Mouse (Mus musculus): ENCODE data around the gene Ece1. TPM values are rescaled to one million over a fixed set of nuclear protein-coding genes. Genes with fewer than 3 reads are reported as not detected.
"Not testable (repeated sequence)": the region's sequence is repeated elsewhere in the genome, so short reads cannot be mapped to it uniquely, and the experiment has no call there.

The Ece1 gene
- polyA plus RNA-seq, 1 experiment from 2014 or later: 77.4 TPM

GRCm38 (mm10) chr4:137830380-137830779, 31.7 kb upstream of the Ece1 start:
- no peak for ATAC-seq (ENCODE audit: extremely low read depth, insufficient number of reproducible peaks, low FRiP score, low TSS enrichment)
- 10% methylated on average over 6 of the region's 6 CpGs for WGBS
- no peak overlapping the region for H3K9ac ChIP-seq
- H3K4me1 ChIP-seq: no peaks in the 10 kb centered on the region
- H3K27me3 ChIP-seq (replicated peaks): peaks cover 50% of the 10 kb centered on the region
- no peak overlapping the region for H3K4me2 ChIP-seq
- H3K36me3 ChIP-seq: no peaks in the 10 kb centered on the region
- no peaks in the 10 kb centered on the region for H3K9me3 ChIP-seq
- H3K4me3 ChIP-seq: no peak overlapping the region
- no peak overlapping the region for H3K27ac ChIP-seq (replicated peaks)

GRCm38 (mm10) chr4:137831598-137831997, 30.4 kb upstream of the Ece1 start:
- peaks cover 54% of the 10 kb centered on the region for H3K27me3 ChIP-seq (replicated peaks)
- no peaks in the 10 kb centered on the region for H3K36me3 ChIP-seq
- peaks cover 5% of the 10 kb centered on the region for H3K4me1 ChIP-seq
- H3K9me3 ChIP-seq: no peaks in the 10 kb centered on the region
- 67% methylated on average over 11 of the region's 11 CpGs for WGBS
- no peak for ATAC-seq (ENCODE audit: extremely low read depth, insufficient number of reproducible peaks, low FRiP score, low TSS enrichment)
- H3K4me2 ChIP-seq: no peak overlapping the region
- H3K9ac ChIP-seq: no peak overlapping the region
- H3K27ac ChIP-seq (replicated peaks): no peak overlapping the region
- H3K4me3 ChIP-seq: no peak overlapping the region

GRCm38 (mm10) chr4:137835624-137836337, 26.3 kb upstream of the Ece1 start:
- H3K4me2 ChIP-seq: peak overlapping the region; percentile 48
- H3K27me3 ChIP-seq (replicated peaks): peaks cover 22% of the 10 kb centered on the region; the same call in 1 of the 2 replicates
- no peaks in the 10 kb centered on the region for H3K36me3 ChIP-seq
- H3K9ac ChIP-seq: no peak overlapping the region
- H3K4me1 ChIP-seq: peaks cover 5% of the 10 kb centered on the region
- no peaks in the 10 kb centered on the region for H3K9me3 ChIP-seq
- 13% methylated on average over 14 of the region's 14 CpGs for WGBS
- no peak overlapping the region for H3K4me3 ChIP-seq
- peak; percentile 51 for ATAC-seq (ENCODE audit: extremely low read depth, insufficient number of reproducible peaks, low FRiP score, low TSS enrichment)
- no peak overlapping the region for H3K27ac ChIP-seq (replicated peaks)

GRCm38 (mm10) chr4:137836741-137837140, 25.3 kb upstream of the Ece1 start:
- Histone ChIP-seq H3K9ac (no peak overlapping the region), H3K36me3 (no peaks in the 10 kb centered on the region), H3K4me3 (no peak overlapping the region), H3K4me1 (peaks cover 5% of the 10 kb centered on the region), H3K9me3 (no peaks in the 10 kb centered on the region), H3K27me3 (replicated peaks) (peaks cover 15% of the 10 kb centered on the region), H3K27ac (replicated peaks) (no peak overlapping the region), H3K4me2 (no peak overlapping the region)
- 69% methylated on average over 5 of the region's 5 CpGs for WGBS
- ATAC-seq (ENCODE audit: extremely low read depth, insufficient number of reproducible peaks, low FRiP score, low TSS enrichment): no peak

DNA sequence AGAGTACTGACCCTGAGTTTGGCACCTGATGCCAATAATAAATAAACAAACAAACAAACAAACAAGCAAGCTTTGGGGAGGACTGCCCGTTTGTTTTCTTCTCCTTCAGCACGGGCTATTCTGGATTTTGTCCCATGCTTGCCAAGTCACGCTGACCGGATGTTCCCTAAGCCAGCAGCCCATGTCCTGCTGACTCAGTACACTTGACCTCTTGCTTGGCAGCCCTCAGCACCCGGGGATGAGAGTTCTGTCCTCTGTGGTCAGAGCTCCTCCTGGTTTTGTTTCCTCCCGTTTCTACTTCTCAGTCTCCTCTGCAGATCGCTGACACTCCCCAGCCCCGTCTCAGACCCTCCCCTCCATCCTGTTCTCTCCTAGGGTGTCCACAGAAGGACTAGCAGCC, 24.2 kb upstream of the Ece1 start:
- WGBS: 76% methylated on average over 8 of the region's 8 CpGs
- H3K4me3 ChIP-seq: no peak overlapping the region

DNA sequence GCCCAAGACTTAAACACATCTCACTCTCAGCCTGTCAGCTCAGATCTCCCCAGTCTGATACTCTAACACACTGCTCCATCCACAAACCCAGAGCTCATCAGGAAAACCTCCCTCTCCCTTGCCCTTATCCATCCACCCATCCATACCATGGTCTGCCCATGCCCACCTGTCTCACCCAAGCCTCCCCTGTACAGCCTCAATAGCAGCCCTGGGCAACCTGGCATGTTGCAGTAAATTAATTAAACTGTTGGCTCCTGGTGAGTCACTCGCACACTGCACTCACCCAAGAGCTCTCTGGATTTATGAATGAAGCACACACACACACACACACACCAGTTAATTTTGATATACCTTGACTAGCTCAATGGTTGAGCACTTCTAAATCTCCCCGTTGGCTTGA, 23.2 kb upstream of the Ece1 start:
- 76% methylated on average over 2 of the region's 2 CpGs for WGBS
- peaks cover 12% of the 10 kb centered on the region for H3K27me3 ChIP-seq (replicated peaks)
- no peak overlapping the region for H3K27ac ChIP-seq (replicated peaks)

More for the DNA sequence above, 24.2 kb upstream of the Ece1 start:
- Histone ChIP-seq H3K27ac (replicated peaks) (no peak overlapping the region), H3K4me1 (peaks cover 5% of the 10 kb centered on the region), H3K4me2 (no peak overlapping the region), H3K27me3 (replicated peaks) (peaks cover 12% of the 10 kb centered on the region), H3K36me3 (no peaks in the 10 kb centered on the region), H3K9me3 (no peaks in the 10 kb centered on the region), H3K9ac (no peak overlapping the region)
- no peak for ATAC-seq (ENCODE audit: extremely low read depth, insufficient number of reproducible peaks, low FRiP score, low TSS enrichment)

GRCm38 (mm10) chr4:137839452-137839851, 22.6 kb upstream of the Ece1 start:
- Histone ChIP-seq H3K27ac (replicated peaks) (no peak overlapping the region), H3K4me2 (no peak overlapping the region), H3K36me3 (no peaks in the 10 kb centered on the region), H3K9ac (no peak overlapping the region), H3K27me3 (replicated peaks) (peaks cover 11% of the 10 kb centered on the region), H3K9me3 (no peaks in the 10 kb centered on the region), H3K4me3 (no peak overlapping the region), H3K4me1 (peaks cover 5% of the 10 kb centered on the region)
- no peak for ATAC-seq (ENCODE audit: extremely low read depth, insufficient number of reproducible peaks, low FRiP score, low TSS enrichment)
- 73% methylated on average over 5 of the region's 5 CpGs for WGBS

More for the DNA sequence above, 23.2 kb upstream of the Ece1 start:
- H3K36me3 ChIP-seq: no peaks in the 10 kb centered on the region
- H3K9ac ChIP-seq: no peak overlapping the region
- no peak overlapping the region for H3K4me3 ChIP-seq
- no peak for ATAC-seq (ENCODE audit: extremely low read depth, insufficient number of reproducible peaks, low FRiP score, low TSS enrichment)
- H3K4me1 ChIP-seq: peaks cover 5% of the 10 kb centered on the region
- H3K4me2 ChIP-seq: no peak overlapping the region
- H3K9me3 ChIP-seq: no peaks in the 10 kb centered on the region

DNA sequence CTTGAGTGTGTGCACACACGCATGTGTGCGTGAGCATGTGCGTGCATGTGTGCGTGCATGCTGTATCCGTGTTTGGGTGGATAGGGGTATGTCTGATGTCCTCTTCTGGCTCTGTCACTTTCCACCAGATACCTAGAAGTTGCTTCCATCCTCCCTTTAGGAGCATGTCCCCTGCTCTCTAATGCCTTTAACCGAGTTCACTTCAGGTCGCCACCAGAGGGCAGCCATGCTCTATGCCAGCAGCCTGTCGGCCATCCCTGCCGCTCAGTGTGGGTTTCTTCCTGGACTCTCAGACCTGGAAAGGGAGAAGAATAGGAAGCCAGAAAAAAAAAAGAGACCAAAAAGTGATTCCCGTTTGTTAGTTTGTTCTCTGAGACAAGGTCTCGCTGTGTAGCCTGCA, 17.4 kb upstream of the Ece1 start:
- Histone ChIP-seq H3K4me1 (no peaks in the 10 kb centered on the region), H3K4me2 (no peak overlapping the region), H3K36me3 (no peaks in the 10 kb centered on the region), H3K9me3 (no peaks in the 10 kb centered on the region), H3K4me3 (no peak overlapping the region), H3K27ac (replicated peaks) (no peak overlapping the region), H3K27me3 (replicated peaks) (no peaks in the 10 kb centered on the region; the same call in 1 of the 2 replicates), H3K9ac (no peak overlapping the region)
- 18% methylated on average over 11 of the region's 11 CpGs for WGBS
- no peak for ATAC-seq (ENCODE audit: extremely low read depth, insufficient number of reproducible peaks, low FRiP score, low TSS enrichment)

- WGBS: 82% methylated on average over 8 of the region's 8 CpGs
- not testable (repeated sequence) for ATAC-seq (ENCODE audit: extremely low read depth, insufficient number of reproducible peaks, low FRiP score, low TSS enrichment)
These were observed 14.4 kb upstream of the Ece1 start for GRCm38 (mm10) chr4:137847651-137848050.

GRCm38 (mm10) chr4:137850161-137850560, 11.9 kb upstream of the Ece1 start:
- no peak overlapping the region for H3K4me3 ChIP-seq
- ATAC-seq (ENCODE audit: extremely low read depth, insufficient number of reproducible peaks, low FRiP score, low TSS enrichment): no peak
- H3K4me1 ChIP-seq: no peaks in the 10 kb centered on the region; the same call in 1 of the 2 replicates
- H3K36me3 ChIP-seq: no peaks in the 10 kb centered on the region
- WGBS: 85% methylated on average over 6 of the region's 6 CpGs
- H3K9ac ChIP-seq: no peak overlapping the region
- no peak overlapping the region for H3K4me2 ChIP-seq
- H3K27ac ChIP-seq (replicated peaks): no peak overlapping the region
- H3K27me3 ChIP-seq (replicated peaks): no peaks in the 10 kb centered on the region
- H3K9me3 ChIP-seq: no peaks in the 10 kb centered on the region

More at GRCm38 (mm10) chr4:137847651-137848050, 14.4 kb upstream of the Ece1 start:
- not testable (repeated sequence) for H3K9me3 ChIP-seq; H3K4me2 ChIP-seq; H3K4me1 ChIP-seq; H3K4me3 ChIP-seq; H3K27me3 ChIP-seq (replicated peaks); H3K9ac ChIP-seq; H3K27ac ChIP-seq (replicated peaks); H3K36me3 ChIP-seq

DNA sequence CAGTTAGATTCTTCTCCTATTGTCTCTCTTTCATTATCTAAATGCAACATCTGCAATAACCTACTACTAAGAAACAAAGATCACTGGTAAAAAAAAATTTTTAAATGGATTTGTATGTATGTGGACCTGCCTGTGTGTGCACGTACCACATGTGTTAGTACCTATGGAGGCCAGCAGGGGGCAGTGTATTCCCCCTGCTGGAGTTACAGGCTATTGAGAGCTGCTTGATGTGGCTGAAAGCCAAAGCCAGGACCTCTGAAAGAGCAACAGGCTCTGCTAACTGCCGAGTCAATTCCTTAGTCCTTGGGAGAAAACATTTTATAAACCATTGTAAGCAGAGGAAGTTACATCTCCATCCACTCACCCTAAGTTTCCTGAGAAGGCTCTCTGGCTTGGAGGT, 10.6 kb upstream of the Ece1 start:
- WGBS: 47% methylated on average over 2 of the region's 2 CpGs
- no peaks in the 10 kb centered on the region for H3K9me3 ChIP-seq
- ATAC-seq (ENCODE audit: extremely low read depth, insufficient number of reproducible peaks, low FRiP score, low TSS enrichment): no peak

DNA sequence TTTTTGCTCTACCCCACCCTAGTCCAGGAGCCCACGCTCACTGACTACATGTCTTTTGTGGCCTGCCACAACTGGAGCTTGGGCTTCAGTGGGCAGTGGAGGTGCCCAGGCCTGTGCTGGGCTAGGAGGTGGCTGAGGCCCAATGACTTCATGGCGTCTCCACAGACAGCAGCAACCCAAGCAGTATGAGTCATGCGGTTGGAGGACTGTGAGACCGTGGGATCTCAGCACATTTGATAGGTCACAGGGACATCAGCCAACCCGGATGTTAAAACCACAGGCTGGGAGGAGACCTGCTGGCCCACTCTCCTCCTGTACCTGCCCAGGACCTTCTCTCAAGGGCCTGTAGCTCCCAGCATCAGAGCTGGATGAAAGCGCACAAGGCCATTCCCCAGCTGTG, 8.2 kb upstream of the Ece1 start:
- Histone ChIP-seq H3K4me3 (no peak overlapping the region), H3K4me1 (peaks cover 6% of the 10 kb centered on the region; the same call in 1 of the 2 replicates), H3K27ac (replicated peaks) (no peak overlapping the region), H3K4me2 (no peak overlapping the region), H3K36me3 (0 out of 2 replicates have a peak, but pooled peaks cover 3% of the 10 kb centered on the region), H3K9me3 (no peaks in the 10 kb centered on the region), H3K9ac (no peak overlapping the region), H3K27me3 (replicated peaks) (no peaks in the 10 kb centered on the region)
- 73% methylated on average over 6 of the region's 6 CpGs for WGBS
- ATAC-seq (ENCODE audit: extremely low read depth, insufficient number of reproducible peaks, low FRiP score, low TSS enrichment): no peak

More for the DNA sequence above, 10.6 kb upstream of the Ece1 start:
- Histone ChIP-seq H3K9ac (no peak overlapping the region), H3K4me2 (no peak overlapping the region), H3K27me3 (replicated peaks) (no peaks in the 10 kb centered on the region), H3K27ac (replicated peaks) (no peak overlapping the region), H3K36me3 (no peaks in the 10 kb centered on the region), H3K4me3 (no peak overlapping the region), H3K4me1 (peaks cover 6% of the 10 kb centered on the region; the same call in 1 of the 2 replicates)
